Mouse (Mus musculus) embryonic stem cell, embryonic (primary cell): ENCODE data around the gene Ppm1l.
"Not testable (repeated sequence)": the region's sequence is repeated elsewhere in the genome, so short reads cannot be mapped to it uniquely, and the experiment has no call there.

ENCODE experiments used
- CTCF ChIA-PET, 4 experiments: fragments of 300-600 bp in 2 of 4; fragments of 350-600 bp in 2 of 4; sonication (Branson Sonifier 250); formaldehyde crosslinking; loops; one replicate each; lab custom pipeline; 2022; ENCODE audit warnings: inconsistent platforms in 2 of 4; lab: Charles Lee
- POLR2A ChIA-PET, 4 experiments: fragments of 300-600 bp in 2 of 4; fragments of 350-600 bp in 2 of 4; sonication (Branson Sonifier 250); formaldehyde crosslinking; loops; one replicate each; lab custom pipeline; 2022; ENCODE audit warnings: antibody characterized with exemption in 4 of 4, inconsistent platforms in 1 of 4; lab: Charles Lee

The Ppm1l gene

GRCm38 (mm10) chr3:69393079-69393478 is 76.4 kb downstream of the Ppm1l start:
- ChIA-PET POLR2A (interaction anchor here in 2 of 4 experiments (0.6 to 1.5 kb wide), 4 partner anchors 26 to 437 kb away, joined by 3 to 4 read pairs (median 4); partner anchors contain the start of gene Ppm1l (in 1 of the 2)), CTCF (interaction anchor here in 2 of 4 experiments (0.5 to 0.8 kb wide), 3 partner anchors 13 to 212 kb away, joined by 5 to 9 read pairs (median 6); no protein-coding TSS in a partner anchor)

DNA sequence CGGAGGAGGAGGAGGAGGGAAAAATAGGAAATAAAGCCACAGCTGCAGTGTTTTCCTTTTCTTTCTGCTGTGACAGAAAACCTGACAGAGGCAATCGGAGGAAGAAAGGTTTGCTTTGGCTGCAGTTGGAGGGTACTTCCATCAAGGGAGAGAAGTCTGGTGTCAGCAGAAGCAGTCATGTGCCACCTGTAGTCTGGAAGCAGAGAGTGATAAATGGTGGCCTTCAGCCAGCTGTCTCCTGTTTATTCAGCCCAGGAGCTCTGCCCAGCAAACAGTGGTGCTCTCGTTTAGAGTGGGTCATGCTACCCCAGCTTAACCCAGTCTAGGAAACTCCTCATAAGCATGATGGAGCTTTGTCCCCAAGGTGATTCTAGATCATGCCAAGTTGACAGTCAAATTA is 77.3 kb downstream of the Ppm1l start:
- ChIA-PET CTCF (interaction anchor here in 2 of 4 experiments (0.7 to 0.8 kb wide), 2 partner anchors 12 to 14 kb away, joined by 5 to 9 read pairs; no protein-coding TSS in a partner anchor), POLR2A (interaction anchor here in 3 of 4 experiments (0.6 to 1.5 kb wide), 5 partner anchors 20 to 524 kb away, joined by 3 to 5 read pairs (median 4); partner anchors contain the start of gene Ppm1l (in 1 of the 3))

- ChIA-PET CTCF (interaction anchor here in 2 of 4 experiments (0.5 to 0.6 kb wide), 2 partner anchors 28 to 357 kb away, joined by 3 read pairs; no protein-coding TSS in a partner anchor), POLR2A (no interaction called here)
Observed at GRCm38 (mm10) chr3:69395084-69395483, 78.4 kb downstream of the Ppm1l start.

DNA sequence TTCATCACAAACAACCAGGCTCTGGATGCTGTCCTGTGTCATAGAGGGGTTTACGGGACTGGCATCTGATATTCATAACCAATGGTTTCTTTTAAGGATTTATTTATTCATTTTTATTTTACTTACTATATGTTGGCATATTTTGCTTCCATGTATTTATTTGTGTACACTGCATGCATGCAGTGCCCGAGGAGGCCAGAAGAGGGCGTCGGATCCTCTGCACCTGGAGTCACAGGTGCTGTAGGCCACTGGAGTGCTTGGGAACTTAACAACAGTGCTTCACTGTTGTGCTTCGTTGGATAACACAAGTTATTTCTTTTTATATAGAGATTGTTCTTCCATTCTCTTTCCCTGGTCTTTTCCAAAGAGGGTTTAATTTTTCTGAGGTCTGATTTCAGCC is 81.1 kb downstream of the Ppm1l start:
- POLR2A ChIA-PET: interaction anchor here in 1 of 4 experiments (0.6 to 1.0 kb wide), 2 partner anchors 9 to 308 kb away, joined by 3 read pairs; no protein-coding TSS in a partner anchor
- CTCF ChIA-PET: interaction anchor here in 1 of 4 experiments (0.6 to 1.0 kb wide), 2 partner anchors 11 to 266 kb away, joined by 3 read pairs; no protein-coding TSS in a partner anchor

DNA sequence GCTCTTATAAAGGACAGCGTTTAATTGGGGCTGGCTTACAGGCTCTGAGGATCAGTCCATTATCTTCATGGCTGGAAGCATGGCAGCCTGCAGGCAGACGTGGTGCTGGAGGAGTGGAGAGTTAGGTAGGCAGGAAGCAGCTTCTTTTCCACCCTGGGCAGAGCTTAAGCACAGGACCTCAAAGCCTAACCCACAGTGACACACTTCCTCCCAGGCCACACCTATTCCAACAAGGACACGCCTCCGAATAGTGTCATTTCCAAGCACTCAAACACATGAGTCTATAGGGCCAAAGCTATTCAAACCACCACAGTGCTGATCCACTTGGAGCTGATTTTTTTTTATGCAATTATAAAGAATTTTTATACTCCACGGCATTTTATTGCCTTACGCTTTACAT is 82.7 kb downstream of the Ppm1l start:
- CTCF ChIA-PET: interaction anchor here in 2 of 4 experiments (0.6 to 0.7 kb wide), 2 partner anchors 121 to 166 kb away, joined by 3 to 4 read pairs; no protein-coding TSS in a partner anchor
- POLR2A ChIA-PET: interaction anchor here in 2 of 4 experiments (0.8 to 1.1 kb wide), 2 partner anchors 83 kb away, joined by 3 to 5 read pairs; partner anchors contain the start of gene Ppm1l (in 2 of the 2)

GRCm38 (mm10) chr3:69403196-69403595 is 86.5 kb downstream of the Ppm1l start:
- ChIA-PET CTCF (interaction anchor here in 1 of 4 experiments (0.6 kb wide), 1 partner anchor 201 kb away, joined by 3 read pairs; no protein-coding TSS in a partner anchor), POLR2A (no interaction called here)

GRCm38 (mm10) chr3:69406210-69406895 is 89.7 kb downstream of the Ppm1l start:
- CTCF ChIA-PET: interaction anchor here in 1 of 4 experiments (0.5 kb wide), 1 partner anchor 13 kb away, joined by 9 read pairs; no protein-coding TSS in a partner anchor

DNA sequence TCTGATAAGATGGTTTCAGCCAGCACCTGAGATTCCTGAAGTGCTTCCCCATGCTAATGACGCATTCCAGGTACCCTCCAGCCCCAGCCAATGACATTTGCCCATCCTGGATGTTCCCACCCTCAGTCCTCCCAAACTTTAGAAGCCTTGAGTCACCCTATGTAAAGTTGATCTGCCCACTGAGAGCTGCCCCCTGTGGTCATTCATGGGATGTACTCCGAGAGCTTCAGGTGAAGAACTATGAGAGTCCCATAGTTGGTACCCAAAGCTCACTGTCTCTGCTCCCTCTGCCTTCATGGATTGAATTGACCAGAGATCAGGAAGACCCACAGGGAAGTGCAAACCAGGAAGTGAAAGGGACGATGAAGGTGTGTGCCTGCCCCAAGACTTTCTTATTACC is 91.4 kb downstream of the Ppm1l start:
- ChIA-PET POLR2A (interaction anchor here in 1 of 4 experiments (1.2 to 1.3 kb wide), 2 partner anchors 19 to 22 kb away, joined by 3 read pairs; no protein-coding TSS in a partner anchor), CTCF (interaction anchor here (0.5 to 1.4 kb wide), 16 partner anchors 8 to 219 kb away, joined by 3 to 6 read pairs (median 4); no protein-coding TSS in a partner anchor)

More at GRCm38 (mm10) chr3:69406210-69406895, 89.7 kb downstream of the Ppm1l start:
- POLR2A ChIA-PET: no interaction called here

GRCm38 (mm10) chr3:69416112-69416511 is 99.5 kb downstream of the Ppm1l start:
- POLR2A ChIA-PET: interaction anchor here in 1 of 4 experiments (0.6 to 1.0 kb wide), 2 partner anchors 58 to 177 kb away, joined by 3 read pairs; no protein-coding TSS in a partner anchor
- CTCF ChIA-PET: interaction anchor here in 1 of 4 experiments (1.0 kb wide), 1 partner anchor 8 kb away, joined by 3 read pairs; no protein-coding TSS in a partner anchor

- POLR2A ChIA-PET: no interaction called here
- CTCF ChIA-PET: interaction anchor here in 1 of 4 experiments (1.2 kb wide), 1 partner anchor 14 kb away, joined by 4 read pairs; no protein-coding TSS in a partner anchor
Observed at GRCm38 (mm10) chr3:69422741-69423140, 106.1 kb downstream of the Ppm1l start.

- ChIA-PET POLR2A (interaction anchor here in 1 of 4 experiments (0.7 kb wide), 1 partner anchor 99 kb away, joined by 4 read pairs; no protein-coding TSS in a partner anchor), CTCF (interaction anchor here in 2 of 4 experiments (0.7 to 1.2 kb wide), 2 partner anchors 15 to 384 kb away, joined by 3 to 4 read pairs; no protein-coding TSS in a partner anchor)
Observed at GRCm38 (mm10) chr3:69423371-69423770, 106.7 kb downstream of the Ppm1l start.

DNA sequence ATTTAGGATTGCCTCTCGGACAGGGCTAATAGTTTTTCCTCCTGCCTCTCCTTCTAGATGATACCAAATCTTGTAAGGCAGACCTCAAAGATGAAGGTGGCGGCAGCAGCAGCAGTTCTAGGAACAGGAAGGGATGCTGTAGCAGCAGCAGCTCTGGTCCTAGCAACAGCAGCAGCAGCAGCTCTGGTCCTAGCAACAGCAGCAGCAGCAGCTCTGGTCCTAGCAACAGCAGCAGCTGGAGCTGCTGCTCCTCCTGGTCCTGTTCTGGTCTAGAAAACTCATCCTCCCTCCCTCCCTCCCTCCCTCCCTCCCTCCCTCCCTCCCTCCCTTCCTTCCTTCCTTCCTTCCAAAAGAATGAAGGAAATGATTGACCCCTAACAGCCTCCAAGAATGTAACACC is 108.1 kb downstream of the Ppm1l start:
- CTCF ChIA-PET: not testable (repeated sequence)
- POLR2A ChIA-PET: interaction anchor here in 1 of 4 experiments (0.7 kb wide), 1 partner anchor 12 kb away, joined by 4 read pairs; no protein-coding TSS in a partner anchor

DNA sequence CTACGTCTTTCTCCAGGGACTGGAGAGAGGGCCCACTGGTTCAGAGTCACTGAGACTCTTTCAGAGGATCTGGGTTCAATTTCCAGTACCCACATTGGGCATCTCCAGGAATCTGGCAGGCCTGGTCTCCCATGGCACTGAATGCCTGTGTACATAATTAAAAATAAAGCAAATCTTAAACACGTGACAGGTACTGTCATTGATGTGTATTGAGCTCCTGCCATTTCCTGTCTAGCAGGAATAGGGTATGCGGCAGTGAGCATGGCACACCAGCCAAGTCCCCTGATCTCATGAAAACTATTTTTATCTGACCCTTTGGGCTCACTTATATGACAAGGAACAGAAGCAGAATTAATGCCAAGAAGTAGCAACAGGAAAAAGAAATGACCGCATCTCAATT is 110.6 kb downstream of the Ppm1l start:
- CTCF ChIA-PET: no interaction called here
- POLR2A ChIA-PET: interaction anchor here in 1 of 4 experiments (0.7 kb wide), 1 partner anchor 346 kb away, joined by 4 read pairs; no protein-coding TSS in a partner anchor

- POLR2A ChIA-PET: interaction anchor here in 1 of 4 experiments (0.6 kb wide), 1 partner anchor 1517 kb away, joined by 6 read pairs; no protein-coding TSS in a partner anchor
- CTCF ChIA-PET: no interaction called here
Observed at GRCm38 (mm10) chr3:69428221-69428620, 111.6 kb downstream of the Ppm1l start.

DNA sequence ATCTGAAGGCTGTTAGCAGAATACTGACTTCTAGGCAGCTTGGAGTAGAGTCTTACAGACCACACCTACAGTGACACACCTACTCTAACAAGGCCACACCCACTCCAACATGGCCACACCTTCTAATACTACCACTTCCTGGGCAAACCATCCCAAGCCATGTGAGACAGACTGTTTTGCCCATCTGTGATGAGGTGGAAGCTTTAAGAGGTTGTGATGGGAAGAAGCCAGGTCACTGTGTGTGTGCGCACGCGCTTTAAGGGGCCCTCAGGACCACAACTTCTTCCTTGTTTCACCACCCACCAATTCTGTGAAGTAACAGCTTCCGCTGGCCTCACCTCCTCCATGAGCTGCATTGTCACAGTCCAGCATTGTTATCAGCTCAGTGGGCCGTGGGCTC is 112.7 kb downstream of the Ppm1l start:
- POLR2A ChIA-PET: interaction anchor here in 2 of 4 experiments (0.6 to 1.5 kb wide), 4 partner anchors 17 to 107 kb away, joined by 3 to 4 read pairs (median 3); no protein-coding TSS in a partner anchor
- CTCF ChIA-PET: no interaction called here

DNA sequence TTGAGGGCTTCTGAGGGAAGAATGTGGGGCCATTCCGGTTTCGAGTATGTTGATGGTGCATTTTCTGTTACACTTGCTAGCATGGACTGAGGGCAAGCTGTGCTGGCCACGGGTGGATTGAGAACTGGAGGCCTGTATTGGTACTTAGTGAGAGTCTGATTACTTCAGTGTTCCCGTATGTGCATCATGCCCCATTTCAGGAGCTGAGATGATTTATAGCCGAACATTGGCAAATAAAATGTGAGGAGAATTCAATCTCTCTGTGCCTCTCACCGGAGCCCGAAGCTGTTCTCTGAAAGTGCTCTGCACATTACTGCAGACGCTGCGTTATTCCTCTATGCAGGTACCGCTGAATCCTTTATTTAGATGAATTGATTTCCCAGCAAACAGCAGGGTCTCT is 116.9 kb downstream of the Ppm1l start:
- CTCF ChIA-PET: no interaction called here
- POLR2A ChIA-PET: no interaction called here

GRCm38 (mm10) chr3:69438773-69439514 is 122.3 kb downstream of the Ppm1l start:
- POLR2A ChIA-PET: no interaction called here
- CTCF ChIA-PET: no interaction called here

DNA sequence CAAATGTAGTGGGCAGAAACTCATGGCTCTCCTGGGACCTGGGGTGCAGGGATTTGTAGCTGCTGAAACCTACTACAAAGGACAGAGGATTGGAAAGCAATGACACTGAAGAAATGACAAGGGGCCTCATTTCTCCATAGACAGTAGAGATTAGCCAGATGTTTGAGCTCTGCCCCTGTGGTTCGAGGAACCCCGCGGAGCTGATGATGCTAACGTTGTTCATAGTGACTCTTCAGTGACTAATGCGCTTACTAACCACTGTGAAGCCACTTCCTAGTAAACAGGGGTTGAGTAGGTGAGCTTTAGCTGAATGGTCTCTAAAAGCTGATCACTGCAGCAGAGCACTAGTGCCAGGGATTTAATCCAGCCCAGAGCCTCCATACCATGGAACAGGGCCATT is 124.1 kb downstream of the Ppm1l start:
- CTCF ChIA-PET: no interaction called here
- POLR2A ChIA-PET: no interaction called here
